Mouse (Mus musculus): ENCODE measurements around the gene Acaa1b. TPM values are rescaled to one million over a fixed set of nuclear protein-coding genes. Genes with fewer than 3 reads are reported as not detected.

Gene Acaa1b
- polyA plus RNA-seq, 1 experiment from 2014 or later, result 1.4 TPM

- Histone ChIP-seq H3K4me2 (replicated peaks; ENCODE audit: low read depth, low read length) (no peak overlapping the region), H3K36me3 (ENCODE audit: control insufficient read depth, insufficient read depth, low read length) (no peaks in the 10 kb centered on the region), H3K27ac (ENCODE audit: low read depth, low read length) (no peak overlapping the region), H3K9ac (ENCODE audit: low read depth, low read length) (no peak overlapping the region), H3K27me3 (ENCODE audit: control insufficient read depth, insufficient read depth, low read length) (no peaks in the 10 kb centered on the region), H3K9me3 (ENCODE audit: control insufficient read depth, low read length) (no peaks in the 10 kb centered on the region), H3K4me1 (replicated peaks; ENCODE audit: control insufficient read depth, insufficient read depth, low read length) (no peaks in the 10 kb centered on the region), H3K4me3 (ENCODE audit: low read depth, low read length) (no peak overlapping the region)
- 90% methylated on average over 11 of the region's 11 CpGs for WGBS
- ATAC-seq (ENCODE audit: low FRiP score) (no peak), DNase-seq (ENCODE audit: low spot score) (no peak)
These were observed 22.4 kb upstream of the Acaa1b start for GRCm38 (mm10) chr9:119179292-119179691.

GRCm38 (mm10) chr9:119167608-119168007, 10.7 kb upstream of the Acaa1b start:
- DNase-seq (ENCODE audit: low spot score), result no peak
- H3K36me3 ChIP-seq (ENCODE audit: control insufficient read depth, insufficient read depth, low read length), result no peaks in the 10 kb centered on the region
- H3K4me2 ChIP-seq (replicated peaks; ENCODE audit: low read depth, low read length), result no peak overlapping the region
- no peaks in the 10 kb centered on the region for H3K27me3 ChIP-seq (ENCODE audit: control insufficient read depth, insufficient read depth, low read length)
- H3K4me1 ChIP-seq (replicated peaks; ENCODE audit: control insufficient read depth, insufficient read depth, low read length), result no peaks in the 10 kb centered on the region
- 94% methylated on average over 2 of the region's 2 CpGs for WGBS
- no peak overlapping the region for H3K4me3 ChIP-seq (ENCODE audit: low read depth, low read length)
- no peak overlapping the region for H3K9ac ChIP-seq (ENCODE audit: low read depth, low read length)
- H3K9me3 ChIP-seq (ENCODE audit: control insufficient read depth, low read length), result no peaks in the 10 kb centered on the region
- no peak overlapping the region for H3K27ac ChIP-seq (ENCODE audit: low read depth, low read length)
- ATAC-seq (ENCODE audit: low FRiP score), result no peak

- Histone ChIP-seq H3K4me1 (replicated peaks; ENCODE audit: control insufficient read depth, insufficient read depth, low read length) (no peaks in the 10 kb centered on the region), H3K27ac (ENCODE audit: low read depth, low read length) (no peak overlapping the region), H3K4me3 (ENCODE audit: low read depth, low read length) (no peak overlapping the region), H3K36me3 (ENCODE audit: control insufficient read depth, insufficient read depth, low read length) (no peaks in the 10 kb centered on the region), H3K9me3 (ENCODE audit: control insufficient read depth, low read length) (no peaks in the 10 kb centered on the region), H3K27me3 (ENCODE audit: control insufficient read depth, insufficient read depth, low read length) (no peaks in the 10 kb centered on the region), H3K4me2 (replicated peaks; ENCODE audit: low read depth, low read length) (no peak overlapping the region), H3K9ac (ENCODE audit: low read depth, low read length) (no peak overlapping the region)
- DNase-seq (ENCODE audit: low spot score) (no peak), ATAC-seq (ENCODE audit: low FRiP score) (no peak)
- WGBS, result 94% methylated on average over 6 of the region's 6 CpGs
These were observed 8.7 kb upstream of the Acaa1b start for GRCm38 (mm10) chr9:119165548-119165947.

- no peak overlapping the region for H3K4me3 ChIP-seq (ENCODE audit: low read depth, low read length)
- no peak overlapping the region for H3K4me2 ChIP-seq (replicated peaks; ENCODE audit: low read depth, low read length)
- no peaks in the 10 kb centered on the region for H3K27me3 ChIP-seq (ENCODE audit: control insufficient read depth, insufficient read depth, low read length)
- no peaks in the 10 kb centered on the region for H3K36me3 ChIP-seq (ENCODE audit: control insufficient read depth, insufficient read depth, low read length)
- no peak overlapping the region for H3K9ac ChIP-seq (ENCODE audit: low read depth, low read length)
- H3K4me1 ChIP-seq (replicated peaks; ENCODE audit: control insufficient read depth, insufficient read depth, low read length), result no peaks in the 10 kb centered on the region
- DNase-seq (ENCODE audit: low spot score) (no peak), ATAC-seq (ENCODE audit: low FRiP score) (no peak)
- 85% methylated on average over 7 of the region's 7 CpGs for WGBS
- no peak overlapping the region for H3K27ac ChIP-seq (ENCODE audit: low read depth, low read length)
- H3K9me3 ChIP-seq (ENCODE audit: control insufficient read depth, low read length), result no peaks in the 10 kb centered on the region
These were observed 7.8 kb upstream of the Acaa1b start for GRCm38 (mm10) chr9:119164743-119165142.

- no peak overlapping the region for H3K4me3 ChIP-seq (ENCODE audit: low read depth, low read length)
- H3K4me2 ChIP-seq (replicated peaks; ENCODE audit: low read depth, low read length), result no peak overlapping the region
- H3K36me3 ChIP-seq (ENCODE audit: control insufficient read depth, insufficient read depth, low read length), result no peaks in the 10 kb centered on the region
- no peaks in the 10 kb centered on the region for H3K4me1 ChIP-seq (replicated peaks; ENCODE audit: control insufficient read depth, insufficient read depth, low read length)
- 92% methylated on average over 3 of the region's 3 CpGs for WGBS
- H3K27ac ChIP-seq (ENCODE audit: low read depth, low read length), result no peak overlapping the region
- peaks cover 4% of the 10 kb centered on the region; the same call in 1 of the 2 replicates for H3K27me3 ChIP-seq (ENCODE audit: control insufficient read depth, insufficient read depth, low read length)
- DNase-seq (ENCODE audit: low spot score) (no peak), ATAC-seq (ENCODE audit: low FRiP score) (no peak)
- H3K9me3 ChIP-seq (ENCODE audit: control insufficient read depth, low read length), result no peaks in the 10 kb centered on the region
- H3K9ac ChIP-seq (ENCODE audit: low read depth, low read length), result no peak overlapping the region
These were observed 3.8 kb upstream of the Acaa1b start for GRCm38 (mm10) chr9:119160689-119161088.

- DNase-seq (ENCODE audit: low spot score), result no peak
These were observed 2.0 kb upstream of the Acaa1b start, which contains the start of gene Gm47289 for GRCm38 (mm10) chr9:119158861-119159260. Gm47289 (plus strand) TSS chr9:119159161.

GRCm38 (mm10) chr9:119155826-119156225, 1.1 kb downstream of the Acaa1b start:
- Histone ChIP-seq H3K9ac (ENCODE audit: low read depth, low read length) (no peak overlapping the region), H3K4me1 (replicated peaks; ENCODE audit: control insufficient read depth, insufficient read depth, low read length) (no peaks in the 10 kb centered on the region), H3K4me3 (ENCODE audit: low read depth, low read length) (no peak overlapping the region), H3K36me3 (ENCODE audit: control insufficient read depth, insufficient read depth, low read length) (no peaks in the 10 kb centered on the region), H3K27me3 (ENCODE audit: control insufficient read depth, insufficient read depth, low read length) (peaks cover 5% of the 10 kb centered on the region; the same call in 1 of the 2 replicates), H3K27ac (ENCODE audit: low read depth, low read length) (no peak overlapping the region), H3K4me2 (replicated peaks; ENCODE audit: low read depth, low read length) (no peak overlapping the region), H3K9me3 (ENCODE audit: control insufficient read depth, low read length) (no peaks in the 10 kb centered on the region)
- WGBS, result 61% methylated on average over 7 of the region's 7 CpGs
- ATAC-seq (ENCODE audit: low FRiP score), result no peak
- no peak for DNase-seq (ENCODE audit: low spot score)

More at GRCm38 (mm10) chr9:119158861-119159260, 2.0 kb upstream of the Acaa1b start, which contains the start of gene Gm47289:
- no peak within 1 kb of the TSS for H3K4me2 ChIP-seq (replicated peaks; ENCODE audit: low read depth, low read length)
- no peak within 1 kb of the TSS for H3K4me3 ChIP-seq (ENCODE audit: low read depth, low read length)
- 58% methylated on average over 4 of the region's 4 CpGs for WGBS
- peaks cover 5% of the 10 kb centered on the region; the same call in 1 of the 2 replicates for H3K27me3 ChIP-seq (ENCODE audit: control insufficient read depth, insufficient read depth, low read length)
- no peak within 1 kb of the TSS for H3K9ac ChIP-seq (ENCODE audit: low read depth, low read length)
- H3K9me3 ChIP-seq (ENCODE audit: control insufficient read depth, low read length), result no peaks in the 10 kb centered on the region
- no peak within 1 kb of the TSS for H3K27ac ChIP-seq (ENCODE audit: low read depth, low read length)
- H3K36me3 ChIP-seq (ENCODE audit: control insufficient read depth, insufficient read depth, low read length), result no peaks in the 10 kb centered on the region
- no peaks in the 10 kb centered on the region for H3K4me1 ChIP-seq (replicated peaks; ENCODE audit: control insufficient read depth, insufficient read depth, low read length)
- no peak for ATAC-seq (ENCODE audit: low FRiP score)

- ATAC-seq (ENCODE audit: low FRiP score), result no peak
- Histone ChIP-seq H3K4me3 (ENCODE audit: low read depth, low read length) (no peak overlapping the region), H3K9ac (ENCODE audit: low read depth, low read length) (no peak overlapping the region), H3K27ac (ENCODE audit: low read depth, low read length) (no peak overlapping the region), H3K4me2 (replicated peaks; ENCODE audit: low read depth, low read length) (no peak overlapping the region), H3K27me3 (ENCODE audit: control insufficient read depth, insufficient read depth, low read length) (peaks cover 5% of the 10 kb centered on the region; the same call in 1 of the 2 replicates), H3K36me3 (ENCODE audit: control insufficient read depth, insufficient read depth, low read length) (no peaks in the 10 kb centered on the region), H3K9me3 (ENCODE audit: control insufficient read depth, low read length) (no peaks in the 10 kb centered on the region), H3K4me1 (replicated peaks; ENCODE audit: control insufficient read depth, insufficient read depth, low read length) (no peaks in the 10 kb centered on the region)
- DNase-seq (ENCODE audit: low spot score), result no peak
- 88% methylated on average over 8 of the region's 8 CpGs for WGBS
These were observed 1.5 kb downstream of the Acaa1b start for GRCm38 (mm10) chr9:119155416-119155815.

- H3K4me1 ChIP-seq (replicated peaks; ENCODE audit: control insufficient read depth, insufficient read depth, low read length), result no peaks in the 10 kb centered on the region
- WGBS, result 40% methylated on average over 2 of the region's 2 CpGs
- H3K9ac ChIP-seq (ENCODE audit: low read depth, low read length), result no peak overlapping the region
- no peak overlapping the region for H3K27ac ChIP-seq (ENCODE audit: low read depth, low read length)
- ATAC-seq (ENCODE audit: low FRiP score), result no peak
- H3K27me3 ChIP-seq (ENCODE audit: control insufficient read depth, insufficient read depth, low read length), result peaks cover 5% of the 10 kb centered on the region; the same call in 1 of the 2 replicates
- no peak overlapping the region for H3K4me3 ChIP-seq (ENCODE audit: low read depth, low read length)
- no peaks in the 10 kb centered on the region for H3K36me3 ChIP-seq (ENCODE audit: control insufficient read depth, insufficient read depth, low read length)
- H3K4me2 ChIP-seq (replicated peaks; ENCODE audit: low read depth, low read length), result no peak overlapping the region
- no peaks in the 10 kb centered on the region for H3K9me3 ChIP-seq (ENCODE audit: control insufficient read depth, low read length)
- DNase-seq (ENCODE audit: low spot score), result no peak
These were observed 5.1 kb downstream of the Acaa1b start for GRCm38 (mm10) chr9:119151751-119152150.

All from hindbrain, embryonic 11.5 days (tissue).